In genomic region chr17:8310838-8311614, GRCm38 (mm10) we compare ENCODE assay signal across 8 mouse cellular contexts. TPM values are rescaled to one million over a fixed set of nuclear protein-coding genes. Genes with fewer than 3 reads are reported as not detected.
DNase-seq lines count a peak whose midpoint lies in the region; ATAC-seq lines count a peak whose summit lies in the region.

TSS of gene Sft2d1 (plus strand) at chr17:8311102.

- WGBS in forebrain, embryonic 11.5 days: under 1% methylated on average over 52 of the region's 54 CpGs
- WGBS in heart, embryonic 16.5 days: 0% methylated on average over 54 of the region's 54 CpGs
- WGBS in liver, embryonic 15.5 days (ENCODE audit: insufficient replicate concordance): under 1% methylated on average over 54 of the region's 54 CpGs
- WGBS in neural tube, embryonic 12.5 days: under 1% methylated on average over 54 of the region's 54 CpGs

- H3K27me3 ChIP-seq in forebrain, embryonic 11.5 days (ENCODE audit: control insufficient read depth, insufficient read depth, low read length): no peaks in the 10 kb centered on the region
- H3K27me3 ChIP-seq in heart, embryonic 16.5 days (ENCODE audit: control insufficient read depth, insufficient read depth, low read length): no peaks in the 10 kb centered on the region
- no peaks in the 10 kb centered on the region for H3K27me3 ChIP-seq in liver, embryonic 15.5 days
- H3K27me3 ChIP-seq in neural tube, embryonic 12.5 days (replicated peaks): no peaks in the 10 kb centered on the region

- H3K9ac ChIP-seq in forebrain, embryonic 11.5 days (ENCODE audit: low read length): peak within 1 kb of the TSS; percentile 74
- H3K9ac ChIP-seq in heart, embryonic 16.5 days (ENCODE audit: low read length): peak within 1 kb of the TSS; percentile 88
- peak within 1 kb of the TSS; percentile 78 for H3K9ac ChIP-seq in liver, embryonic 15.5 days
- peak within 1 kb of the TSS; percentile 72 for H3K9ac ChIP-seq in neural tube, embryonic 12.5 days

- H3K4me1 ChIP-seq in forebrain, embryonic 11.5 days (replicated peaks; ENCODE audit: control insufficient read depth, insufficient read depth, low read length): peaks cover 3% of the 10 kb centered on the region
- H3K4me1 ChIP-seq in heart, embryonic 16.5 days (ENCODE audit: control insufficient read depth, insufficient read depth, low read length): peaks cover 3% of the 10 kb centered on the region
- peaks cover 25% of the 10 kb centered on the region for H3K4me1 ChIP-seq in liver, embryonic 15.5 days (replicated peaks)
- peaks cover 18% of the 10 kb centered on the region for H3K4me1 ChIP-seq in neural tube, embryonic 12.5 days

- no peaks in the 10 kb centered on the region for H3K9me3 ChIP-seq in forebrain, embryonic 11.5 days (ENCODE audit: control insufficient read depth, low read length)
- no peaks in the 10 kb centered on the region for H3K9me3 ChIP-seq in heart, embryonic 16.5 days (replicated peaks; ENCODE audit: control insufficient read depth, low read length)
- no peaks in the 10 kb centered on the region for H3K9me3 ChIP-seq in liver, embryonic 15.5 days (replicated peaks)
- H3K9me3 ChIP-seq in neural tube, embryonic 12.5 days: no peaks in the 10 kb centered on the region

- ATAC-seq in forebrain, embryonic 11.5 days (replicated peaks; ENCODE audit: low FRiP score): peak; percentile 96
- ATAC-seq in heart, embryonic 16.5 days (replicated peaks; ENCODE audit: extremely low read depth, insufficient read depth, low FRiP score): peak; percentile 93
- ATAC-seq in liver, embryonic 15.5 days (ENCODE audit: insufficient read depth): peak; percentile 94
- peak; percentile 92 for ATAC-seq in neural tube, embryonic 12.5 days (ENCODE audit: low FRiP score, low read depth)

- H3K4me2 ChIP-seq in forebrain, embryonic 11.5 days (ENCODE audit: low read depth, low read length, severe bottlenecking): peak within 1 kb of the TSS; percentile 68
- peak within 1 kb of the TSS; percentile 74 for H3K4me2 ChIP-seq in heart, embryonic 16.5 days (ENCODE audit: low read depth, low read length)
- peak within 1 kb of the TSS; percentile 74 for H3K4me2 ChIP-seq in liver, embryonic 15.5 days
- H3K4me2 ChIP-seq in neural tube, embryonic 12.5 days (replicated peaks): peak within 1 kb of the TSS; percentile 76

- peak; percentile 91 to 95 for DNase-seq in CD8-positive naive resting alpha-beta T cell, adult 2 months (ENCODE audit: low read depth in 2 of 2, low spot score in 2 of 2)
- peak; percentile 91 for DNase-seq in c-Kit-positive CD71-negative TER-119-negative erythroid progenitor cells, embryonic 14.5 days (ENCODE audit: low read depth)
- DNase-seq in forebrain, embryonic 11.5 days (ENCODE audit: low spot score): peak; percentile 97
- peak; percentile 97 to 98 for DNase-seq in kidney, postnatal 36 days
- DNase-seq in telencephalon, adult 2 months (ENCODE audit: low read depth, low spot score): peak; percentile 94

- peak within 1 kb of the TSS; percentile 43 for H3K27ac ChIP-seq in forebrain, embryonic 11.5 days (ENCODE audit: low read depth, low read length)
- peak within 1 kb of the TSS; percentile 76 for H3K27ac ChIP-seq in heart, embryonic 16.5 days (ENCODE audit: low read length)
- peak within 1 kb of the TSS; percentile 70 for H3K27ac ChIP-seq in liver, embryonic 15.5 days (replicated peaks)
- peak within 1 kb of the TSS; percentile 43; the same call in 1 of the 2 replicates for H3K27ac ChIP-seq in neural tube, embryonic 12.5 days

- H3K36me3 ChIP-seq in forebrain, embryonic 11.5 days (ENCODE audit: control insufficient read depth, insufficient read depth, low read length): no peaks in the 10 kb centered on the region
- no peaks in the 10 kb centered on the region for H3K36me3 ChIP-seq in heart, embryonic 16.5 days (ENCODE audit: control insufficient read depth, insufficient read depth)
- no peaks in the 10 kb centered on the region for H3K36me3 ChIP-seq in liver, embryonic 15.5 days (replicated peaks)
- no peaks in the 10 kb centered on the region for H3K36me3 ChIP-seq in neural tube, embryonic 12.5 days

- H3K4me3 ChIP-seq in forebrain, embryonic 11.5 days (ENCODE audit: low read depth, low read length): peak within 1 kb of the TSS; percentile 77
- peak within 1 kb of the TSS; percentile 88 for H3K4me3 ChIP-seq in heart, embryonic 16.5 days (ENCODE audit: low read length)
- peak within 1 kb of the TSS; percentile 90 for H3K4me3 ChIP-seq in liver, embryonic 15.5 days (replicated peaks)
- H3K4me3 ChIP-seq in neural tube, embryonic 12.5 days: peak within 1 kb of the TSS; percentile 86

RNA-seq across cellular contexts. Expression of gene Sft2d1, which starts in this region (rescaled TPM):
- polyA plus RNA-seq in forebrain, embryonic 11.5 days (2014; fragmentation: Nextera tagmentation; extraction: Ambion mirVana): 54.8 and 69.1 TPM in 2 replicates
- polyA plus RNA-seq in heart, embryonic 16.5 days (2015; fragmentation: Nextera tagmentation; extraction: Ambion mirVana): 53.6 and 61.0 TPM in 2 replicates
- 50.1 and 61.0 TPM in 2 replicates for polyA plus RNA-seq in liver, embryonic 15.5 days (2015; fragmentation: Nextera tagmentation; extraction: Ambion mirVana)
- polyA plus RNA-seq in neural tube, embryonic 12.5 days (2016; fragmentation: Nextera tagmentation; extraction: Ambion mirVana): 104 and 109 TPM in 2 replicates

Comparison
In these comparisons a context has a peak if more than half of its experiments do, and no peak if none do; other contexts are left out.
1. Peak in every context shown above with its lines: DNase-seq, ATAC-seq, H3K4me3 ChIP-seq and H3K27ac ChIP-seq.